Mouse (Mus musculus): Measurements from ENCODE around the gene Zfp13.

DNA sequence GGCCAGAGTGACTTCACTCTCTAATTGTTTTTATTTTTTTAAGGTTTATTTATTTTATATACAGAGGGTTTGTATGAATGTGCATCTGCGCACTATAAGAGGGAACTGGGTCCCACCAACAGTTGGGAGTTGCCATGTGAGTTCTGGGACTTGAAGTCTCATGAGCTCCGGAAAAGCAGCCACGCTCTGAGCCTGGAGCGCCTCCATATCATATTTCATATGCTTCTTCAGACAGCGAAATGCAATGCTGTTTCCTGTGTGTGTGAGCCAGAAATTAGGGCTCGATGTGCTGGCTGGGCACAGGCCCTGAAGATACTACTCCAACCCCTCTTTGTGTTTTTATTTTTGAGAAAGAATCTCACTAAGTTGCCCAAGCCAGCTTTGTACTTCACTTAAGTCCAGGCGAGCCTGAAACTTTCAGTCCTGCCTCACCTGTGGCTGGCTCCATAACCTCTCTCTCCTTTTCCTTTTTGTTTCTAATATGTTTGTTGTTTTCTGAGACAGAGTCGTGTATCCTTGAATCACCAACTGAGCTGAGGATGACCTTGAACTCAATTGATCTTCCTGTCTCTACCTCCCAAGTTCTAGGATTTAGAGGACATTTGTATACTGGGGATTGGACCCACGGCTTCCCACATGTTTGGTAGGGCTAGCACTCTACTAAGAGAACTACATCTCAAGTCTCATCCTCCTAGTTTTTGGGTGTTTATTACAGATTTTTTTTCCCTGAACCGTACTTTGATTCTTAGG is 2.7 kb upstream of the Zfp13 start:
- TF ChIP-seq POLR2A (IDR thresholded peaks at IDR 0.05; ENCODE audit: low read depth, low read length) (no peak), CHD2 (IDR thresholded peaks at IDR 0.05; ENCODE audit: low read length) (no peak), CTCF (conservative IDR thresholded peaks at IDR 0.05 in 1 of 2, IDR thresholded peaks at IDR 0.05 in 1 of 2; ENCODE audit: low read depth in 2 of 2, low read length in 2 of 2) (no peak), E2F4 (IDR thresholded peaks at IDR 0.05; ENCODE audit: insufficient replicate concordance, low read depth, low read length) (no peak), CHD1 (IDR thresholded peaks at IDR 0.05; ENCODE audit: low read depth, low read length) (no peak), USF2 (conservative IDR thresholded peaks at IDR 0.05; ENCODE audit: low read depth, low read length) (no peak), JUND (conservative IDR thresholded peaks at IDR 0.05; ENCODE audit: low read depth, low read length) (no peak), GABPA (IDR thresholded peaks at IDR 0.05; ENCODE audit: insufficient replicate concordance, low read depth, low read length) (no peak), SMC3 (IDR thresholded peaks at IDR 0.05; ENCODE audit: low read depth, low read length) (no peak), USF1 (IDR thresholded peaks at IDR 0.05; ENCODE audit: low read depth, low read length) (no peak), ZKSCAN1 (IDR thresholded peaks at IDR 0.05; ENCODE audit: borderline replicate concordance, low read depth, low read length) (no peak), ZMIZ1 (IDR thresholded peaks at IDR 0.05; ENCODE audit: low read depth, low read length) (no peak), TCF12 (IDR thresholded peaks at IDR 0.05; ENCODE audit: low read depth, low read length) (no peak), MXI1 (IDR thresholded peaks at IDR 0.05; ENCODE audit: low read depth, low read length) (no peak)

All from CH12.LX (cell line).